Mouse (Mus musculus) bone marrow macrophage, adult 2 months (primary cell): ENCODE measurements at regions not wholly inside any gene's neighbourhood (a gene's known extent, or its start where the extent isn't known, plus 50 kb on each side); places are given as distances from the start of the nearest gene placed in this dataset.

ENCODE experiments used
- CTCF ChIP-seq: IDR thresholded peaks from 2 replicates; pipeline ENCODE4 v1.5.1; 2012; ENCODE audit warnings: low read depth, mild to moderate bottlenecking, low read length, moderate library complexity
- POLR2A ChIP-seq: IDR thresholded peaks from 2 replicates; pipeline ENCODE4 v1.6.1; 2012; ENCODE audit warnings: mild to moderate bottlenecking, low read depth, low read length, borderline replicate concordance

GRCm38 (mm10) chr1:88588747-88589146, 78.9 kb upstream of the Glrp1 start:
- TF ChIP-seq POLR2A = no peak
- TF ChIP-seq CTCF = no peak
